Mouse (Mus musculus) adrenal gland, adult (tissue): ENCODE measurements around the gene Upf1.

ENCODE experiments used
- DNase-seq, 2 experiments: peaks; one replicate each; pipeline ENCODE4 v3.0.0; 2022 to 2023; ENCODE audit warnings: low spot score in 1 of 2; ENCODE audit not compliant: inconsistent age in 2 of 2

The Upf1 gene

DNA sequence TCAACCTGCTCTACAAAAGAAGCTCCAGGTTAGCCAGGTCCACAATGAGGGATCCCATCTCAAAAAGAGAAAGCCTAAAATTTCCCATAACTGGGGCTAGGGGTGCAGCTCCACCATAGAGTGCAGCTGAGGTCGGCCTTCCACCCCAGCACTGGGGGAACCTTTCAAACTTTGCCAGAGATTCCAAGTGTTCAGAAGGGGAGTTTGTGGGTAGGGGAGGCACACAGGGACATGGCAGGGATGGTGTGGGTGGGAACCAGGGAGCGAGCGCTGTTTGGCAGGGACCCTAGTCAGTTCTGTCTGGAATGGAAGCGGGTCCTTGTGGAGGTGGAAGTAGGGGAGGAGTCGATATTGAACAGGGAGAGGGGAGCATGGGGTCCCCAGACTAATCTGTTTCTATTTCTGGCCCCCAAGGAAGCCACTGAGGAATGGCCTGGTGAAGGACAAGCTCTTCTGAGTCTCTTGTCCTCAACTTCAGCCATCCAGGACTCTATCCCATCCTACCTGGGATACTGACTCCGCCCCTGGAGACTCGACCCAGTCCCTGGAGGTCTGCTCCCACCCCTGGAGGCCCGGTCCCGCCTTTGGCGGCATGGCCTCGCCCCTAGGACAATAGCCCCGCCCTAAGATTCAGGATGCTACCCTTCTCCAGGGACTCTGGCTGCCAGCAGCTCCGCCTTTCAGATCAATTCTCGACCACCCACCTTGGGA lies 23.8 kb downstream of the Upf1 start, which contains the start of gene Gdf1:
TSS of gene Gdf1 (plus strand) at position 694 of the 711 bp plus-strand sequence.
- DNase-seq: no peak

DNA sequence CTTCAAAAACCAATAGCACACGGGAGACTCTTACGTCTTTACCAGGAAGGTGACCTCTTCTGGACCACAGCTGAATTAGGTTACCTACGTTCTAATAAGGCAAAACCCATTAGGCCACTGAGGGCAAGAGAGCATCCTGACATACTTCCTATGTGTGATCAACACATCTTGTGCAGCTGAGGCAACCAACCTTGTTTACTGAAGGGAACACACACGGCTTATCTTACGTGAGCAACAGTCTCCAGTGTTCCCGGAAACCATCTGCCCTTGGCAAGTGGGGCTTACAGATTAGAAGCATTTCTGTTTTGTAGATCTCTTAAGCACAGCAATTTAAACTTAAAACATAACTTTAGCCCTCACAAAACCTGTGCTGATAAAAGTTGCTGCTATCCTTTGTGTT lies 25.6 kb downstream of the Upf1 start:
- no peak for DNase-seq

DNA sequence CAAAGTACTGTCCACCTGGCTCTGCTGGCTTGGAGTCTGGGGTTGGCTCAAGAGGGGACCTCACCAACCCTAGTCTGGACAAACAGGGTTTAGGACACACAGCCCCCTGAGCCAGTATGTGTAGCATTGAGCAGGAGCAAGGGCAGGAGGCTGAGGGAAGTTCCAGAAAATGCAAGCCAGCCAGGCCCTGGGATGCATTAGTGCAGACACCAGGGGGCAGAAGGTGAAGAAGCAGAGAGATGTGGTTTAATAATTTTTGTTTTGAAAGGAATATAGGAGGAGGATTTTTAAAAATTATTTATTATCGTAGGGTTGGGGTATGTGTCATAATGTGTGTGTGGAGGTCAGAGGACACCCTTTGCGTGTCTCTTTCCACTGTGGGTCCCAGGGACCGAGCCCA lies 29.4 kb downstream of the Upf1 start:
- no peak for DNase-seq

DNA sequence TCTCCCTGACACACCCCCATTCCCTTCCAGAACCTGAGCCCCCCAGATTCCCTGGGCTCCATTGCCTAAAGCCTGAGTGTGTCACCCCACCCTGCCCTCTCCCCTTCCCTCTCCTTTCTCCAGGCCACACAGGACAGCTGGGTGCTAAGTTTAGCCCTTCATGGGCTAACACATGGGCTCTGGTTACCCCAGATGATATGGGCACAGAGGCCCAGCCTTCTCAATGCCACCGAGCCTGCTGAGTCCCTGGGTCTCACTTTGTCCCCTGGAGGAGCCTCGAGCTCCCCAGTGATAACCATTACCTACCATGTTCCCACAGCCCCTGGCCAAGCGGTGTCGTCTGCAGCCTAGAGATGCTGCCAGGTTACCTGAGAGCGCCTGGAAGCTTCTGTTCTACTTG lies 35.2 kb downstream of the Upf1 start:
- no peak for DNase-seq

DNA sequence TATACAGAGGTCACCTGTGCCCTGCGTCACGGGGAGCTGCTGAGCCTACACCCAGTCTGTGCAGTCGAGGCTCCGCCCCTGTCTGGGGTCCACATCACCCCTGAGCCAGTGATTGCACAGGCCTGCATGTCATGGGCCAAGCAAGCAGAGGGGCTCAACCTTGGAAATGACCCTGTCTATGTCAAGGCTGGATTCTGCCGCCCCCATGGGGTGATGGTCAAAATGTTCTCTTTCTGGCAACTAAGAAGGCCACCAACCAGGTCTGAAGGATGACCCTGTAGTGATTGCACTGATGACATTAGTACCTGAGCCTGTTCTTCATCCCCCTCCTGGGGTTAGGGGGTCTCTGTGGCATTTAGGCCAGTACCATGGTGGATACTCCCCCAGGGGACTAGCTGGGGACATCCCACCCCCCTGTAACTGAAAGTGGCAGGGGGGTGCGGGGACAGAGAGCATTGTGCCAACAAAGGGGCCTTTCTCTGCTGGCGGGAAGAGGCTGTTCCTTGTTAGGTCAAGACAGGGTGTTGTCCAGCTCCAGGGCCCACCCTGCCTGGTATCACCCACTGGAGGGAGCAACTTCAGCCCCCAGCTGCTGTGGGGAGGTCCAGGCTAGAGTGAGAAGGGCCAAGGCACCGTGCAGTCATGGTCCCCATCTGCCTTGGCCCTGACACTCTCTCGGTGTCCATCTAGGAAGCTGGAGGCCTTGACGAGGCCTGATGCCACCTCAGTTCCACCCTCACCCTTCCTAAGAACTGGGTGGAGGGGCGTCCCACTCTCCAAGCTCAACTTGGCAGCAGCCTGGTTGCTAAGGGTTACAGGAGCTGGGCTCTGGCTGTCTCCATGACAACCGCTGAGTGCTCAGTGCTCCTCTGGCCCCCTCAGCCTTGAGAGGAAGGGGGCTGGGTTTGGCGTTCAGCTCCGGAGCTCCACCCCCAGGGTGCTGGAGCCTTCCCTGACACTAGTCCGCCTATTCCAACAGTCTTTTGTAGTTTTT lies 36.3 kb downstream of the Upf1 start:
- DNase-seq: peak; percentile 50 to 70

DNA sequence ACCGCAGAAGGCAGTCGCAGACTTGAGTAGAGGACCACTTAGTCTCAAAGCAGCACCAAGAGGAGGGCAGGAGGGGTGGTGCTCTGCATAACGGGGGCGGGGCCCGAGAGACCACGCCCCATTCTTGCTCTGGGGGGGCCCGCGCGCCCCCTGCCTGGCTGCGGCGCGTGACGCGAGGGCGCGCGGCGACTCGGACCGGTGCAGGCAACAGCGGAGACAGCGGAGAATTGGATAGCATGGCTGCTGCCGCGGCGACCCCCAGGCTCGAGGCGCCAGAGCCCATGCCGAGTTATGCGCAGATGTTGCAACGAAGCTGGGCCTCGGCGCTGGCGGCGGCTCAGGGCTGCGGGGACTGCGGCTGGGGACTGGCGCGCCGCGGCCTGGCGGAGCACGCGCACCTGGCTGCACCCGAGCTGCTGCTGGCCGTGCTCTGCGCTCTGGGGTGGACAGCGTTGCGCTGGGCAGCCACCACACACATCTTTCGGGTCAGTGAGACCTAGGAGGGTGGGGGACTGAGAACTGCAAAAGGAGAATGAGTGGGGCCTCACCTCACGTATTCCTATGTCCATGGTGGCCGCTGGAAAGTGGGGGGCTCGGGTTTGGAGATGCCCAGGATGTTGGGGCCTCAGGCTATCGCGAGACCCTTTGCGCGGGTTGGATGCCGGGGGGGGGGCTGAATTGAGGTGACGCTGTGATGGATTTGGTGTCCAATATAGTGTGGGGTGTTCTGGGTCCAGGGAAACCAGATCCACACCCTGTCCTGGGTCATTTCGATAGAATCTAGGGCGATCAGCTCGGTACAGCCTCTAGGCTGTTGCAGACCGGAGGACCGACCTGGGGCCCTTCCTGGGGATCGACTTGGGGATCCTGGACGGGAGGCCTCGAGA lies 37.2 kb downstream of the Upf1 start, which contains the start of gene Cers1:
TSS of gene Cers1 (plus strand) at position 152 of the 887 bp plus-strand sequence.
- peak; percentile 74 to 88 for DNase-seq

DNA sequence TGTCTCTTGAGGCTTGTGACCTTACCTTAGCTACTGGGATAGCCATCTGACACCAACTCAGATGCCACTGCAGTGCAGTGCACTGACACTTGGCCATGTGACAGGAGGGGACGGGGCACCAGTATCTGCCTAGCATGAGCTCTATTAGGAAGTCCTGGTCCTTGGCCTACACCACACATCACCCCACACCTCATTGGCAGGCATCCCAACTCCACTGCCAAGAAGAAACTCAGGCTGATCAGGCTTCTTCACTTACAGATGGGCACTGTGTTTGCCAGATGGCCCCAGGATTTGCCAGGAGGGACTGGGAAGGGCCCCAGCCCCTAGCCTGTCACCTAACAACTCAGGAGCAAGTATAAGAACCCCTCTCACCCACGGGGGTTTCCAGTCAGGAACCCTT lies 39.7 kb downstream of the Upf1 start:
- DNase-seq: peak in 1 of 2 experiments; percentile 67

DNA sequence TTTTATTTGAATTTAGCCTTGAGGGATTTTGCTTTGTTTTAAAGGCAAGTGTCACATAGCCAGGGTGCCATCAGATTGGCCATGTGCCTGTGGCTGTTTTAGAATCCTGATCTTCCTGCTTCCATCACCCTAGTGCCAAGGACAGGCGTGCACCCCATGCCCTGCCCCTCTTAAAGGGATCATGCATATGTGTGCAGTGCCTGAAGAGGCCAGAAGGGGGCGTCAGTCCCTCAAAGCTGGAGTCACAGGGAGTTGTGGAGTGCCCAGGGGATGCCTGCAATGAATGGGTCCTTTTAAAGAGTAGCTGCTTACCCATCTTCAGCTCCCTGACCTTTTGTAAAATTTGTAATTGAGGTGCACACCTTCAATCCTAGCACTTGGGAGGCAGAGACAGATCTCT lies 43.8 kb downstream of the Upf1 start:
- DNase-seq: peak in 1 of 2 experiments; percentile 69

DNA sequence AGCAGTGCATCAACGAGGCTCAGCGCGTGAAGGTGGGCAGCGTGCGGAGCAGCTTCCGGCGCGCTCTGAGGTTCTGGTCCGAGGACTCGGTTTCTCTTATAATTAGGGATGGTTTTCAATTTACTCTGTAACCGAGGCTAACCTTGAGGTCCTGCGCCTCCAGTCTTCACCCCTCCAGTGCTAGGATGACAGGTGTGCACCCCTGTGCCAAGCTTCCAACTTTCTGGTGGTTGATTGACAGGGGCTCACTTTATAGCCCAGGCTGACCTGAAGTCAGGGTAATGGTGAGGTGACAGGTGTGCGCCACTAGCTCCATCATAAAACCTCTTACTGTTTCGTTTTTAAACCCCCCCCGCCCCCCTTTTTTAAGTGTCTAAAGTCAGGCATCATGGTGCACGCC lies 50.2 kb downstream of the Upf1 start:
- no peak for DNase-seq

- peak; percentile 94 to 98 for DNase-seq
Observed at GRCm38 (mm10) chr8:70302358-70302890, 50.7 kb downstream of the Upf1 start, which contains the start of the genes Ddx49 and Cope. Ddx49 (minus strand) TSS chr8:70302489. Cope (plus strand) TSS chr8:70302518.

GRCm38 (mm10) chr8:70300881-70301280 lies 52.2 kb downstream of the Upf1 start:
- no peak for DNase-seq

- DNase-seq: no peak
Observed at GRCm38 (mm10) chr8:70293988-70294405, 59.1 kb downstream of the Upf1 start.

DNA sequence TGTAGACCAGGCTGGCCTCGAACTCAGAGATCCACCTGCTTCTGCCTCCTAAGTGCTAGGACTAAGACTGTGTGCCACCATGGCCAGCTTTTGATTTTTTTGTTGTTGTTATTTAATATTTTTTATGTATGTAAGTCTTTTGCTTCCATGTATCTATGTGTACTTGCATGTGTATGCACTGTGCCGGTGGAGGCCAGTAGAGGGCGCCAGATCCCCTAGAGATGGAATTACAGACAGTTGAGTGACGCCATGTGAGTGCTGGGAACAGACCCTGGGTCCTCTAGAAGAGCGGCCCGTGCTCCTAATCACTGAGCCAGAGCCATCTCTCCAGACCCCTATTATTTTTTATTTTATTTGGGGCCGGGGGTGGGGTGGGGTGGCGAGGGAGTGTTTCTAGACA lies 66.3 kb downstream of the Upf1 start:
- no peak for DNase-seq

DNA sequence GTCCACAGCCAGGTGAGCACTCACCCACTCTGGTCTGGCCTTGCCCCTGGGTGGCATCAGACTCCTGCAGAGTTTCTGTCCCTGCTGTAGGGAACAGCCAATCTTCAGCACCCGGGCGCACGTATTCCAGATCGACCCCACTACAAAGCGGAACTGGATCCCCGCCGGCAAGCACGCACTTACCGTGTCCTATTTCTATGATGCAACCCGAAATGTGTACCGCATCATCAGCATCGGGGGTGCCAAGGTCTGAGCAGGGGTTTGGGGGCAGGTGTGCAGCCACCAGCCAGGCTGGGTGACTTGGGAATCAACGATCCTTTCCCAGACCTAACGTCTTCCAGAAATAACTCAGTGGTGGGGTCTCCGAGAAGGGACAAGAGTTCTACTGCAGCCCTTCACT lies 67.8 kb downstream of the Upf1 start:
- no peak for DNase-seq

DNA sequence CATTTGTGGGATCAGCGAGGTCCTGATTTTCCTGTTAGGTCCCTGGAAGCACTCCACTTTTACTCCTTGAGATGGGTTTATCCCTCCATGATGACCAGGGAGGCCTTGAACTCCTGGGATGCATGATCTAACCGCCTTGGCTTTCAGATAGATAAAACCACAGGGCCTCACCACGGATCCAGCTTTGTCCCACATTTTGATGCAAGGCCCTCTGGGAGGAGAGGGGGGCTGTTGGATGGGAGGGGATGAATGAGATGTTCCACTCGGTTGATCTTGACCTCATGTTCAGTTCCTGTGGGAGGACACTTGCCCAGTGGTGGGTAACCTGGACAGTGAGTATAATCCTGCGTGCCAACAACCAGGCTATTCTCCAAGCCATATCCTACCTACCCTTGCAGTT lies 68.7 kb downstream of the Upf1 start:
- no peak for DNase-seq

DNA sequence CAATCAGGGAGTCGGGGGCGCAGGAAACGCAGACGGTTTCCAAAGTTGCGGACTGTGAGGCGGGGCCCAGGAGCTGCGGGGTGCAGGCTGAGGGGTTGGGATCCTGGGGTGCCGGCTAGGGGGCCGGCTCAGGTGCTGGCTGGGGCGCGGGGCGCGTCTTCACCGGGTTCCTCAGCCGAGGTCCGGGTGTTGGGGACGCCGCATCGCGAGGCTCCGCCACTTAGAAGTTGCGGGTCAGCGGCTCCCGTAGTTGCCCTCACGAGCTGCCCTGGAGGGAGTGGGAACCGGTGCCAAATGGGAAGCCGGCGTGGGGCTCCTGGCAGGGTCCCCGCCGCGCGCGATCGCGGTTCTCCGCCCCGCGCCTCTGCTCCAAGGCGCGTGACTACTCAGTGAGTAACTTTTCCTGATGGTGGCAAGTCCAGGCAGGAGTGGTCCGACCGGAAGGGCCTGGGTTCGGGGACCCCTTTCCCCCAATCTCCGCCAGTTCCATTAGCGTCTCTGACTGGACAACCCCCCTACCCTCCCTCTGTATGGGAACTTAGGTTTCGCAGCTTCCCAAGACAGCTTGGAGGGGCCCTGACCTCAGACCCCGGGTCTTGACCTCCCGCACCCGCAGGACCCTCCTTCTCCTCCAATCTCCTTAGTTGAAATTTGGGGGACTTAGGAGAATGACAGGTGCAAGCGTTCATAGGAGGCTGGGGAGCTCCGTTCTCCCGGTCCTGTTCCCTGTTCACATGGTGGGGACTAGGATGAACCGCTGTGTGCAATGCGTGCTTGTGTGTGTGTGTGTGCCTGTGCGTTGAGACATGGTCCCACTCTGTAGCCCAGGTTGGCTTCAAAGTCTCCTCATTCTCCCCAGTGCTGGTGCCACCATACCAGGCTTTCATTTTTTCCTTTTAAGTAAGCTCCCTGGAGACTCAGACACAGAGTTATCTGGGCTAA lies 69.7 kb downstream of the Upf1 start:
- DNase-seq: no peak

GRCm38 (mm10) chr8:70282603-70283135 lies 70.4 kb downstream of the Upf1 start, which contains the start of gene Homer3:
Homer3 (plus strand) TSS chr8:70282827.
- DNase-seq: peak; percentile 93 to 97
